Mouse (Mus musculus) liver, postnatal 0 days (tissue): Measurements from ENCODE around the gene Gm13290.
"Not testable (repeated sequence)": the region's sequence is repeated elsewhere in the genome, so short reads cannot be mapped to it uniquely, and the experiment has no call there.

Experiments
- CTCF ChIP-seq: sonication (generic); IDR thresholded peaks from 2 replicates; pipeline ENCODE4 v1.5.1; 2016; ENCODE audit warnings: antibody characterized with exemption, low read depth
- EP300 ChIP-seq: IDR thresholded peaks from 2 replicates; pipeline ENCODE4 v1.6.1; 2016; ENCODE audit warnings: antibody characterized with exemption, low read depth, mild to moderate bottlenecking

GRCm38 (mm10) chr4:88761776-88762175, 11.9 kb upstream of the Gm13290 start:
- TF ChIP-seq CTCF, EP300: not testable (repeated sequence)
